Mouse (Mus musculus) neural tube, embryonic 15.5 days (tissue): ENCODE measurements around the gene Il4. TPM values are rescaled to one million over a fixed set of nuclear protein-coding genes. Genes with fewer than 3 reads are reported as not detected.

Experiments
- ATAC-seq: fragments of 200-750 bp; cut with Nextera tagmentation; 2 replicates; pipeline ENCODE4 v1.8.0; 2017; ENCODE audit warnings: mild to moderate bottlenecking, moderate TSS enrichment, moderate library complexity; ENCODE audit not compliant: low FRiP score
- H3K27ac ChIP-seq: fragments of 300-500 bp; sonication (generic); replicated peaks from 2 replicates; pipeline ENCODE4 v1.5.1; 2015; ENCODE audit warnings: mild to moderate bottlenecking, inconsistent platforms
- H3K27me3 ChIP-seq: fragments of 300-500 bp; sonication (generic); replicated peaks from 2 replicates; pipeline ENCODE4 v1.6.1; 2015; ENCODE audit warnings: inconsistent platforms
- H3K36me3 ChIP-seq: fragments of 300-500 bp; sonication (generic); 2 replicates; pipeline ENCODE4 v1.6.1; 2015; ENCODE audit warnings: inconsistent platforms
- H3K4me1 ChIP-seq: fragments of 300-500 bp; sonication (generic); 2 replicates; pipeline ENCODE4 v1.6.1; 2015; ENCODE audit warnings: inconsistent platforms
- H3K4me2 ChIP-seq: fragments of 300-500 bp; sonication (generic); 2 replicates; pipeline ENCODE4 v1.6.1; 2015; ENCODE audit warnings: inconsistent platforms, mild to moderate bottlenecking, moderate library complexity
- H3K4me3 ChIP-seq: fragments of 300-500 bp; sonication (generic); replicated peaks from 2 replicates; pipeline ENCODE4 v1.5.1; 2015; ENCODE audit warnings: mild to moderate bottlenecking, inconsistent platforms
- H3K9ac ChIP-seq: fragments of 300-500 bp; sonication (generic); replicated peaks from 2 replicates; pipeline ENCODE4 v1.6.1; 2015; ENCODE audit warnings: mild to moderate bottlenecking, inconsistent platforms
- H3K9me3 ChIP-seq: fragments of 300-500 bp; sonication (generic); replicated peaks from 2 replicates; pipeline ENCODE4 v1.6.1; 2016; ENCODE audit warnings: inconsistent platforms
- WGBS: fragments of 180-500 bp; shearing (Covaris S2); methylation state at CpG from one replicate; pipeline ENCODE4 v1.1.7; 2015; ENCODE audit warnings: mixed read lengths; 5-methylcytosine and 5-hydroxymethylcytosine counted together
- polyA plus RNA-seq: library from polyadenylated mRNA; unstranded; fragments of >200 nt; fragmentation: Nextera tagmentation; extraction: Ambion mirVana; gene quantifications from 2 replicates; pipeline ENCODE4 v1.2.1, GENCODE M21; 2015

Gene Il4
- polyA plus RNA-seq, 1 experiment from 2014 or later, result 5.0 TPM

GRCm38 (mm10) chr11:53637803-53638260 lies 19.4 kb upstream of the Il4 start:
- no peak for ATAC-seq
- Histone ChIP-seq H3K4me1 (peaks cover 16% of the 10 kb centered on the region), H3K4me3 (no peak overlapping the region), H3K9ac (no peak overlapping the region), H3K36me3 (no peaks in the 10 kb centered on the region), H3K27me3 (peaks cover 25% of the 10 kb centered on the region), H3K27ac (no peak overlapping the region), H3K4me2 (no peak overlapping the region), H3K9me3 (no peaks in the 10 kb centered on the region)
- WGBS, result 80% methylated on average over 10 of the region's 10 CpGs

DNA sequence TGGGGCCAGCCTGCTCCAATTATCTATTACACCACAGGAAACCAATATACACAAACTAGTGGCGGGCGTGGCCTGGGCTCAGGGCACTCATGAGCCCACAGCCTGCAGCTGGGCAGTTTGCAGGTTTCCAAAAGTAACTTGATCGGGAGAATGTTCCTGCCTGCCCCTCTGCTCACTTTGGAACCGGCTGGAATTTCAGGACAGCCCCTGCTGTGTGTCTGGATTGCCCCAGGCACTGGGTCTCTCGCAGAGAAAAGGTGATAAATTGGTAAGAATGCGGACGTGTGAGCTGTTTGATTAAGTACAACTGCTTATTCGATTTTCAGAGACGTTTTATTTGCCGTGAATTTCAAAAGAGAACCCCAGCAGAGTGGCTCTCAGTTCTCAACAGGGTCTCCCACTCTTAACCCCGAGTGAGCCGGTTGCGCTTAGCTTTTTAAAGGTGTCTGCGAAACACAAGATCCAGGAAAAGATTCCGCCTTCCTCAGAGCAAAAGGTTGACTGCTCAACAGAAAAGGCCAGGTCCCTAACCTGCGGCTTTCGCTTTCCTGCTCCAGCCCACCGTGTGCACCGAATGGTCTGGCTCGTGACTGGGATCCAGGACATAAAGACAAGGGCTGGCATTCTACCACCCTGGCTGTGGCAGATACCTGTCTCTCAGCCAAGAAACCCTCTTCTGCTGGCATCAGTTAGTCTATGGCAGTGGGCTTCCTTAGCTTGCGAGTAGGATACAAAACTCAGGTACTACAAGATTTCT lies 18.8 kb upstream of the Il4 start:
- H3K27ac ChIP-seq, result no peak overlapping the region
- H3K36me3 ChIP-seq, result no peaks in the 10 kb centered on the region
- WGBS, result 21% methylated on average over 21 of the region's 21 CpGs
- no peaks in the 10 kb centered on the region for H3K9me3 ChIP-seq
- peak overlapping the region; percentile 7; the same call in 1 of the 2 replicates for H3K4me2 ChIP-seq
- H3K27me3 ChIP-seq, result peaks cover 25% of the 10 kb centered on the region
- ATAC-seq, result no peak
- H3K4me1 ChIP-seq, result peaks cover 16% of the 10 kb centered on the region
- H3K9ac ChIP-seq, result no peak overlapping the region
- no peak overlapping the region for H3K4me3 ChIP-seq

- peak overlapping the region; percentile 37 for H3K4me3 ChIP-seq
- no peak overlapping the region for H3K27ac ChIP-seq
- WGBS, result 2% methylated on average over 30 of the region's 40 CpGs
- no peak for ATAC-seq
- H3K27me3 ChIP-seq, result peaks cover 25% of the 10 kb centered on the region
- H3K9ac ChIP-seq, result peak overlapping the region; percentile 37; the same call in 1 of the 2 replicates
- no peaks in the 10 kb centered on the region for H3K9me3 ChIP-seq
- peak overlapping the region; percentile 81 for H3K4me2 ChIP-seq
- no peaks in the 10 kb centered on the region for H3K36me3 ChIP-seq
- peaks cover 16% of the 10 kb centered on the region for H3K4me1 ChIP-seq
These were observed 17.7 kb upstream of the Il4 start for GRCm38 (mm10) chr11:53636183-53636646.

- no peak for ATAC-seq
- 42% methylated on average over 9 of the region's 9 CpGs for WGBS
- Histone ChIP-seq H3K4me3 (peak overlapping the region; percentile 37), H3K27ac (no peak overlapping the region), H3K4me1 (peaks cover 16% of the 10 kb centered on the region), H3K9me3 (no peaks in the 10 kb centered on the region), H3K27me3 (peaks cover 25% of the 10 kb centered on the region), H3K4me2 (peak overlapping the region; percentile 81), H3K36me3 (no peaks in the 10 kb centered on the region), H3K9ac (peak overlapping the region; percentile 37; the same call in 1 of the 2 replicates)
These were observed 17.2 kb upstream of the Il4 start for GRCm38 (mm10) chr11:53635590-53636182.

DNA sequence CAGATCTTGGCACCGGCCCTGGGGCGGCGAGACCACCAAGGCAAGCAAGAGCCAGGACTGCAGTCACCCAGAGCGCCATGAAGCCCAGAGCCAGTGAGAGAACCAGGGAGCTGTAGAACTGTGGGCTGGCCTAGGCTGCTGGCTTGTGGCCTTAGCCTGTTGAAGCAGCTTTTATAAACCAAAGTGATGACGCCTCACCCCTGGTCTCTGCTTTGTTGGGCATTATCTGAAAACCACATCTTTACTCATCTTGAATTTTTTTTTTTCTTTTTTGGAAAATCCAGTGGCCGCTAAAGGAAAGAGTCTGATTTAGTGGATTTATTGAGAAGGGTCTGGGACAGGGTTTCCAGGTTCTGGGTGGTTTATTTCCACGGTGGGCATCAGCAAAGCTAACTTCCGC lies 16.1 kb upstream of the Il4 start, which contains the start of gene Il13:
TSS of gene Il13 (minus strand) at position 147 of the 400 bp plus-strand sequence.
- H3K9ac ChIP-seq, result no peak within 1 kb of the TSS
- no peaks in the 10 kb centered on the region for H3K9me3 ChIP-seq
- no peak within 1 kb of the TSS for H3K4me3 ChIP-seq
- H3K4me2 ChIP-seq, result no peak within 1 kb of the TSS
- H3K27ac ChIP-seq, result no peak within 1 kb of the TSS
- ATAC-seq, result no peak
- no peaks in the 10 kb centered on the region for H3K36me3 ChIP-seq
- 93% methylated on average over 8 of the region's 8 CpGs for WGBS
- H3K27me3 ChIP-seq, result peaks cover 25% of the 10 kb centered on the region
- peaks cover 16% of the 10 kb centered on the region for H3K4me1 ChIP-seq

- H3K27me3 ChIP-seq, result peaks cover 25% of the 10 kb centered on the region
- 94% methylated on average over 7 of the region's 7 CpGs for WGBS
- no peaks in the 10 kb centered on the region for H3K36me3 ChIP-seq
- no peaks in the 10 kb centered on the region for H3K9me3 ChIP-seq
- H3K4me1 ChIP-seq, result peaks cover 16% of the 10 kb centered on the region
- no peak overlapping the region for H3K4me2 ChIP-seq
- ATAC-seq, result no peak
- H3K9ac ChIP-seq, result no peak overlapping the region
- H3K27ac ChIP-seq, result no peak overlapping the region
- no peak overlapping the region for H3K4me3 ChIP-seq
These were observed 15.2 kb upstream of the Il4 start for GRCm38 (mm10) chr11:53633644-53634043.

DNA sequence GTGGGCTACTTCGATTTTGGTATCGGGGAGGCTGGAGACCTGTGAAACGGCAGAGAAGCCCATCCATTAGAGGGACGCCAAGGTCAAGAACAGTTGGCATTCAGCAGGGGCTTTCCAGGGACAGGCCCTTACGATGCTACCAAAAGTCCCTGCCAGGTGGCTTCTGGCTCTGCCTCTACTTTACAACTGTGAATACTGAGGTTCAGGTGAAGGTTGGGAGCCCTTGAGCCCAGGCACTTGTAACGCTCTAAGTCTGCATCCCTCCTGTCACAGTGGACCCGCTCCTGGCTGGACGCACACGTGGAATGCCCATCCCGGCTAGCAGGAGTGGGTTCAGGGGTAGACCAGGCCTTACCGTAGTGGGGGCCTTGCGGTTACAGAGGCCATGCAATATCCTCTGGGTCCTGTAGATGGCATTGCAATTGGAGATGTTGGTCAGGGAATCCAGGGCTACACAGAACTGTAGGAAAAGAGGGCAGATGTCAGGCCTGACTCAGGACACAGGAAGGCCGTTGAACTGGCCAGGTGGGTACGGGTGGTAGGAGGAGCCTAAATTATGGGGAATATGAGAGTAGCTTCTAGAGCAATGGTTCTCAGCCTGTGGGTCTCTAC lies 13.8 kb upstream of the Il4 start:
- Histone ChIP-seq H3K27ac (no peak overlapping the region), H3K27me3 (peaks cover 18% of the 10 kb centered on the region), H3K4me2 (no peak overlapping the region), H3K36me3 (no peaks in the 10 kb centered on the region), H3K9me3 (no peaks in the 10 kb centered on the region), H3K4me1 (peaks cover 12% of the 10 kb centered on the region), H3K9ac (no peak overlapping the region), H3K4me3 (no peak overlapping the region)
- 75% methylated on average over 14 of the region's 14 CpGs for WGBS
- no peak for ATAC-seq

- H3K4me3 ChIP-seq, result no peak overlapping the region
- no peaks in the 10 kb centered on the region for H3K36me3 ChIP-seq
- no peaks in the 10 kb centered on the region for H3K9me3 ChIP-seq
- no peak overlapping the region for H3K27ac ChIP-seq
- H3K27me3 ChIP-seq, result no peaks in the 10 kb centered on the region
- ATAC-seq, result no peak
- no peak overlapping the region for H3K4me2 ChIP-seq
- no peaks in the 10 kb centered on the region for H3K4me1 ChIP-seq
- H3K9ac ChIP-seq, result no peak overlapping the region
- WGBS, result 10% methylated on average over 1 of the region's 1 CpGs
These were observed 9.4 kb upstream of the Il4 start for GRCm38 (mm10) chr11:53627859-53628258.

- 72% methylated on average over 17 of the region's 17 CpGs for WGBS
- Histone ChIP-seq H3K27me3 (no peaks in the 10 kb centered on the region), H3K4me1 (no peaks in the 10 kb centered on the region), H3K27ac (no peak overlapping the region), H3K9ac (no peak overlapping the region), H3K36me3 (no peaks in the 10 kb centered on the region), H3K4me3 (no peak overlapping the region), H3K9me3 (no peaks in the 10 kb centered on the region), H3K4me2 (no peak overlapping the region)
- no peak for ATAC-seq
These were observed 8.4 kb upstream of the Il4 start for GRCm38 (mm10) chr11:53626802-53627373.

DNA sequence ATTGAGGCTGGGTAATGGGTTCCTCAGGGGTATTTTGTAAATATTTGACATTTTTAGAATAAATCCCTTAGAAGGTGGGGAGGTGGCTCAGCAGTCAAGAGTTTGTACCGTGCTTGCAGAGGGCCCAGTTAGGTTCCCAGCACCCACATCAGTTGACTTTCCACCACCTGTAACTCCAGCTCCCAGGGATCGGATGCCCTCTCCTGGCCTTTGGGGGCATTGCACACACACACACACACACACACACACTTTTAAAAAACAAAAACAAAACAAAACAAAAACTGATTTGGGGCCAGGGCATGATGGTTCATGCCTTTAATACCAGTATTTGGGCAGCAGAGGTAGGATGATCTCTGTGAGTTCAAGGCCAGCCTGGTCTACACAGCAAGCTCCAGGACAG lies 5.7 kb upstream of the Il4 start:
- H3K9ac ChIP-seq, result no peak overlapping the region
- ATAC-seq, result no peak
- WGBS, result 94% methylated on average over 2 of the region's 2 CpGs
- no peaks in the 10 kb centered on the region for H3K4me1 ChIP-seq
- H3K4me3 ChIP-seq, result no peak overlapping the region
- no peak overlapping the region for H3K27ac ChIP-seq
- H3K4me2 ChIP-seq, result no peak overlapping the region
- H3K9me3 ChIP-seq, result no peaks in the 10 kb centered on the region
- H3K36me3 ChIP-seq, result no peaks in the 10 kb centered on the region
- no peaks in the 10 kb centered on the region for H3K27me3 ChIP-seq

GRCm38 (mm10) chr11:53623573-53623972 lies 5.1 kb upstream of the Il4 start:
- H3K36me3 ChIP-seq, result no peaks in the 10 kb centered on the region
- H3K27ac ChIP-seq, result no peak overlapping the region
- H3K9ac ChIP-seq, result no peak overlapping the region
- no peak overlapping the region for H3K4me3 ChIP-seq
- WGBS, result 94% methylated on average over 9 of the region's 9 CpGs
- no peaks in the 10 kb centered on the region for H3K9me3 ChIP-seq
- H3K4me1 ChIP-seq, result no peaks in the 10 kb centered on the region
- no peak overlapping the region for H3K4me2 ChIP-seq
- no peaks in the 10 kb centered on the region for H3K27me3 ChIP-seq
- no peak for ATAC-seq
